Mouse (Mus musculus) cerebellum, postnatal 25 days (tissue): Measurements from ENCODE around the gene Abi3.

Source experiments
- DNase-seq, 2 experiments: peaks; one replicate each; pipeline ENCODE4 v3.0.0; 2021; ENCODE audit warnings: mixed read lengths in 2 of 2

The Abi3 gene

DNA sequence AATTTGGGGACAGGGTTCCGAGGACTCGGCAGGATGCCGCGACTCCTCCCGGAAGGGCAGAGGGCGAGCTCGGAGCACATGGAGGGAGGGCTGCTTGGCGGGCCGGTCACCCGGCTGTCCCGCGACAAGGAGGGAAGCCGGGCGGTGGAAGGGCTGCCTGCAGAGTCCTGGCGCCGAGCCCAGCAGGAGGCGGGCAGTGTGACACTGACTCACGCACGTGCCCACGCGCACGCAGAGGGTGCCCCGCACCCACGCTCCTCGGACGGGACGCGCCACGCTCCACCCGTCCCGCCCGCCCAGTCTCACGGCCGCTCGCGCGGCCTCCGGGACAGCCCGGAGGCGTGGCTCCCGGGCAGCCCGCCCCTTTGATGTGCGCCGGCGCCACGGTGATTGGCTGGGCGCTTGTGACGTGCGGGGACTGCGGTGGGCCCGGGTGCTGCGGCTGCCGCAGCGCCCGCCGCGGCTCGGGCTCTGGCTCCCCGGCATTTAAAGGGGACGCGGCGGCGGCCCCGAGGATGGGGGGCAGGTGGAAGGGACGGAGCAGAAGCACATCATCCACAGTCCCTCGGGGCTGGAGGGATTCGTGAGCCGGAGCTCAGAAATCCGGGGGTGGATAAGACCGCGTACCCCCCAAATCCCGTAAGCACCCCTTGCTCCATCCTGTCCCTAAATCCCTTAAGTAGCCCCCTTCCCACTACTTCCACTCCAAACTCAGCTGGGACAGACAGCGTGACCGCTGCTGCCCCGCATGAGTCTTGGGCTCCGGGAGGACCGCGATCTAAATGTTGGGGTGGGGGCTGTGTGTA, 18.0 kb downstream of the Abi3 start, which contains the start of gene Phospho1:
TSS of gene Phospho1 (plus strand) at position 429 of the 806 bp plus-strand sequence.
- DNase-seq: peak; percentile 94 to 97

GRCm38 (mm10) chr11:95822437-95822836, 19.8 kb downstream of the Abi3 start:
- no peak for DNase-seq

GRCm38 (mm10) chr11:95821511-95821910, 20.8 kb downstream of the Abi3 start:
- no peak for DNase-seq

DNA sequence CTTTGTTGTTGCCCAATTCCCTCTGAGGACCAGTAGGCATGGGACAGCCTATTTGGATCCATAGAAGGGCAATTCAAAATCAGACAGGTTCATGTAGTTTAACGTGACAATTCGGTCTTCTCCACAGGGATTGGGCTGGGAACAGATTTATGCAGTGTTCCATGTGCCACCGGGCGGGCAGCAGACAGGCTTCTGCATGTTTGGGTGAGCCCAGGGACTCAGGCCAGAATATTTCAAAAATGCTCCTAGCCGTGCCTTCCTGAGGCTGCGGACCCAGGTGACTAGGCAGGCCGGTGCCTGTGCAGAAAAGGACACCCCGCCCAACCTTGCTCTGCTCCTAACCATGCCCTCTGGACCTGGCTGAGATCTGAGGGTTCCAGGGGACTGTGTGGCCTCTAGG, 23.1 kb downstream of the Abi3 start:
- DNase-seq: no peak

GRCm38 (mm10) chr11:95815412-95815811, 26.9 kb downstream of the Abi3 start:
- no peak for DNase-seq

DNA sequence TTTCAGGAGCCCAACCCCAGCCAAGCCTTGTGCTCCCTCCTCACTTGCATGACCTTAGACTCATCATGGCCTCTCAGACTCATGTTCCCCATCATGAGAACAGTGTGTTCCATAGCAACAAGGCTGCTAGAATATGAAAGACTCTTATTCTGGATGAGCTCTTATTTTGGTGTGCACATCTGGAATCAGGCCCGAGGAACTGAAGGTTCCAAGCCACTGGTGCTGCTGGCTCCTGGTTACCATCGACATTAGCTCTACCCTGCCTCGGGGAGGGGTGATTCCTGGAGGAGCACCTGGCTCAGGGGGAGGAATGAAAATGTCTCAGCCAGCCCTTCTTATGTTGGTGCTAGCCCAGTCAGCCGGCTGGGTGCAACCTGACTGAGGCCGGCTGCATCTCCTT, 27.4 kb downstream of the Abi3 start:
- DNase-seq: no peak

- DNase-seq: no peak
Observed at GRCm38 (mm10) chr11:95814101-95814500, 28.2 kb downstream of the Abi3 start.

DNA sequence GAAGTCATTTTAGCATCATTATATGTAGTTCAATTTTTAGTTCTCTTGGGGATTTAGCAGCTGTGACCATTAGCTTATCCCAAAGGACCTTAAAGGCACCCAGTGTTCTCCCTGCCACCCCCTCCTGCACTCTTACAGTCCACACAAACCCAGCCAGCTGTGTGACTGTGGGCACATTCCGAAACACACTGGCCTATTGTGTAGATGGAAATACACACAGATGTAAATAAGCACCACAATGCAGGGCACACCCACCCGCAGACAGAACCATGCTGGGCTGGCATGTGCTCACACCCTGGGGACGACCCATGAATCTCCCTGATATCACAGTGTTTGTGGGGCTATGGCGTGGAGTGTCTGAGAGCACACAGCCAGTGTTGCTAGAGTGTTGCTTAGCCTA, 30.1 kb downstream of the Abi3 start:
- no peak for DNase-seq

DNA sequence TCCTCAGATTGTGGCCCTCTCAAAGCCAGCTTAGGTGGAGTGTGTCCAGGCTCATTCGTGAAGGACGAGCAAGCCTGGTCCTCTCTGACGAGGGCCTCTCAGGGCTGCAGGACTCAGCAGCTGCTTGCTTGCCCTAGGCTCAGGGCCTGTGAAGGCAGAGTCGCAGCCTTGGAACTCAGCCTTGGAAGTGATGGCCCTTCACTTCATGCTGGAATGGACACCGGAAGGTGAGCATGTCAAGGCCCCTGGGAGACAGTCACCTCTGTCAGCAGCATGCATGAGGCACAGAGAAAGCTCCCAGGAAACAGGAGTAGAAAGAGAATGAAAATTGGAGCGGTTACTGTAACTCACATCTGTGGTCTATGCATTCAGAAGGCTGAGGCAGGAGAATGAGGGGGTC, 30.5 kb downstream of the Abi3 start:
- no peak for DNase-seq

GRCm38 (mm10) chr11:95810828-95811227, 31.4 kb downstream of the Abi3 start:
- no peak for DNase-seq

GRCm38 (mm10) chr11:95809603-95810002, 32.7 kb downstream of the Abi3 start:
- DNase-seq: no peak

GRCm38 (mm10) chr11:95808448-95809011, 33.7 kb downstream of the Abi3 start:
- no peak for DNase-seq

- DNase-seq: no peak
Observed at GRCm38 (mm10) chr11:95807884-95808283, 34.4 kb downstream of the Abi3 start.

GRCm38 (mm10) chr11:95805527-95805926, 36.7 kb downstream of the Abi3 start:
- DNase-seq: no peak

DNA sequence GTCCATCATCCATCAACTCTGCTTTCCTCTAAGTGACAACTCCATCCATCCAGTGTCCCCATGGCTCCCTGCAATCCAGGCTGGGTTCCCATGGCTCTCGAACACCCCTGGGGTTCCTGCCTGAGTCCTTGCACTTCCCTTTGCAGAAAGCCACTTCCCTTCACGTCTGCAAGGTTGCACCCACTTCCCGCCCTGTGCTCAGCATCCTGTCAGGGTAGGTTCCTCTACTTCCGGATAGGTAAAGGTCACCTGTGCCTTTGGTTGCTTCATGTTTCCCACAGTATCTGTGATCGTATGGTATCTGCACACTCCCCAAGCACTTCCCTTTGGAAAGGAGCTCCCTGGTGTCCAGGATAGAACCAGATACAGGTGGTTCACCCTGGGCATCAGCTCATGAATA, 37.3 kb downstream of the Abi3 start:
- no peak for DNase-seq

DNA sequence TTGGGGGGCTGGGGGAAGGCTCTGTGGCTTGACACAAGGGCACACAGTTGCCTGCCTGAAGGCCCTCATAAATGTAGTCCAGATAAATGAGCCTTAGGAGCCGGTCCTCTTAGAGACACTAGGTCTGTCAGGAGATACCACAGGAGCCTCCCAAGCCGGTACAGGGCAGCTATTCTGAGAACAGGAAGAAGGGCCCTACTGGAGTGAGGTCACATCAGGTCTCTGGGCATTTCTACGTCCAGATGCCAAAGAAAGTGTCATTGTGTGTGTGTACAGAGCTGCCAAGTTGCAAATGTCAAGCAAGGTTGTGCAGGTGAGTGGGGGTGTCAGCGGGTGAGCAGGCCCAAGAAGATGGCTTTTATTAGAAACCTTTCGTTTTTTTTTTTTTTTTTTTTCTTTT, 46.7 kb downstream of the Abi3 start:
- no peak for DNase-seq

DNA sequence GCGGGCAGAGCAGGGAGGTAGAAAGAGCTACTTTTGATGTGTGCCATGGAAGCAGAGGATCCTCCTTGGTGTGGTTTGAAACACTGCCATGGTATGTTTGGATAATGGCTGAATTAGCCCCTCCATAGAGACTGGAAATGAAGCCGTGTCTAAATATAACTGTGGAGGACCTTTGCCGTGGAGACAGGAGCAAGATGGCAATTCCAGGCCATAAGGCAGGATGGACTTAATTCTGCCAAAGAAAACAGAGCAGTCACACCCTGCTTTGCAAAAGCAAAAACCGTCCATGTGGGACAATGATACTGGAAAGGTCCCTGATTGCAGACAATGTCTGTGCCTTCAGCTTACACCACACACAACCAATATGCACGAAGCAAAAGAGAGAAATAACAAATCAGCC, 48.1 kb downstream of the Abi3 start:
- no peak for DNase-seq

DNA sequence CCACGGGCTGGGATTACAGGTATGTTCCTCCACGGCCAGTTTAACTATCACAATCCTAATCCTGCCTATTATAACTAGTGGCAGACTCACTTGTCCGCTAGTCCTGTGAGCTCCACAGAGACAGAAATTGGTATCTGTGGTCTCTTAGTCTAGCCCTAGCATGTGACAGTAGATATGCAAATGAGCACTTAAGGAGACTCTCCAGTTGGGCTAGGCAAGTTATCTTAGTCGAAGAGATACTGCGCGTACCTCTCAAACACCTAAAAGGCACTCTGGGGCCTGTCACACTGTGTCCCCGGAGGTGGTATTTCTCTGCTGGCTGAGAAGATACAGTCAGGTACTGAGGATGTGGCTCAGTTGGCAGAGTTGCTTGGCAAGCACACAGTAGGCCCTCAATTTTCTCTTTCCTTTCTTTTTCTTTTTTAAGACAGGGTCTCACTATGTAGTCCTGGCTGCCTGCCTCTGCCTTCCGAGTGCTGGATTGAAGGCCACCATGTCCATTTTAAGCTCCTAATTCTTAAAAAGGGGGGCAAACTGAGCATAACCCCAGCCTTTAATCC, 49.2 kb downstream of the Abi3 start:
- DNase-seq: no peak

- peak; percentile 53 to 65 for DNase-seq
Observed at GRCm38 (mm10) chr11:95791787-95792186, 50.5 kb downstream of the Abi3 start.

GRCm38 (mm10) chr11:95789451-95789891, 52.8 kb downstream of the Abi3 start:
- DNase-seq: no peak

DNA sequence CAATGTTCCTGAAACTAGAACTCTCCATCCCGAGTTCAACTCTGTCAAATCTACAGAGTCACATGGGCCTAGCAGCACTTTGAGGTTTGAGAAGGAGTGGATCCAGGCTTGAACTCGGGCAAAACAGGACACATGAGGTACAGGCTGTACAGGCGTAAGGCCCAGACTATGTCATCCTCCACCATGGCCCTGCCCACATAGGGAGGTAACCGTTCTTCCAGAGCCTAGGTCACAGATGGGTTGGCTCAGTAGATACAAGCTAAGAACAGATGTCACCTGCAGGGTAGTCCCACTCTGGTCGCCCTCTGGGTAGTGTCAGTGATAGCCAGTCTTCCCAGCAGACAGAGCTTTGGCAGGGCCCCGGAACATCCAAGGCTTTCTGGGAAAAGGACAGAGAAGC, 55.8 kb downstream of the Abi3 start:
- DNase-seq: no peak

GRCm38 (mm10) chr11:95785675-95786074, 56.6 kb downstream of the Abi3 start:
- no peak for DNase-seq

GRCm38 (mm10) chr11:95783958-95784357, 58.3 kb downstream of the Abi3 start:
- no peak for DNase-seq

DNA sequence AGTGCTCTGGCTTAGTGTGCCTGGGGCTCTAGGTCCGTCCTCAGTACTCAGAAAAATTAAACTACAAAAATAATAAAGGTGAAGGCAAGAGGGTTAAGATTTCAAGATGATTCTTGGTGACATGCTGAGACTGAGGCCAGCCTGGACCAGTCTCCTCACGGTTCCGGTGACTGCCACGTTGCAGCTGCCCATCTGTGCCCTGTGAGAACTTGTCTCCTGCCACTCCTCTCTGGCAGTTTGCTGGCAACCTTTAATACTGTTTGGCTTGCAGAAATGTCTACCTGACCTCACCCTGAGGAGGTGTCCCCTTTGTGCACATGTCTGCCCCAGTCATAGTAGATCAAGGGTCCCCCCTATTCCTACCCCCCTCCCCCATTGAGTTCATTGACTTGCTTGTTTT, 58.8 kb downstream of the Abi3 start:
- no peak for DNase-seq
